Mouse (Mus musculus) hindbrain, embryonic 12.5 days (tissue): ENCODE results near the gene Mrs2. TPM values are rescaled to one million over a fixed set of nuclear protein-coding genes. Genes with fewer than 3 reads are reported as not detected.
A peak's percentile ranks its signal among the peaks of the same experiment; 100 is the strongest.

Source experiments
- ATAC-seq: fragments of 200-750 bp; cut with Nextera tagmentation; 2 replicates; pipeline ENCODE4 v1.8.0; 2017; ENCODE audit warnings: moderate TSS enrichment; ENCODE audit not compliant: low FRiP score
- H3K27ac ChIP-seq: fragments of 300-500 bp; sonication (generic); 2 replicates; pipeline ENCODE4 v1.5.1; 2016; ENCODE audit warnings: mild to moderate bottlenecking
- H3K27me3 ChIP-seq: fragments of 300-500 bp; sonication (generic); 2 replicates; pipeline ENCODE4 v1.6.1; 2016; ENCODE audit warnings: mild to moderate bottlenecking
- H3K36me3 ChIP-seq: fragments of 300-500 bp; sonication (generic); 2 replicates; pipeline ENCODE4 v1.6.1; 2016; ENCODE audit warnings: mild to moderate bottlenecking
- H3K4me1 ChIP-seq: fragments of 300-500 bp; sonication (generic); 2 replicates; pipeline ENCODE4 v1.6.1; 2016
- H3K4me2 ChIP-seq: fragments of 300-500 bp; sonication (generic); replicated peaks from 2 replicates; pipeline ENCODE4 v1.6.1; 2016; ENCODE audit warnings: mild to moderate bottlenecking
- H3K4me3 ChIP-seq: fragments of 300-500 bp; sonication (generic); 2 replicates; pipeline ENCODE4 v1.5.1; 2016; ENCODE audit warnings: mild to moderate bottlenecking
- H3K9ac ChIP-seq: fragments of 300-500 bp; sonication (generic); 2 replicates; pipeline ENCODE4 v1.6.1; 2016; ENCODE audit warnings: mild to moderate bottlenecking, moderate library complexity
- H3K9me3 ChIP-seq: fragments of 300-500 bp; sonication (generic); replicated peaks from 2 replicates; pipeline ENCODE4 v1.6.1; 2016; ENCODE audit warnings: mild to moderate bottlenecking
- WGBS: fragments of 180-500 bp; shearing (Covaris S2); methylation state at CpG from one replicate; pipeline ENCODE4 v1.1.7; 2016; 5-methylcytosine and 5-hydroxymethylcytosine counted together
- polyA plus RNA-seq: library from polyadenylated mRNA; unstranded; fragments of >200 nt; fragmentation: Nextera tagmentation; extraction: Ambion mirVana; gene quantifications from 2 replicates; pipeline ENCODE4 v1.2.1, GENCODE M21; 2016

Mrs2 gene
- polyA plus RNA-seq, 1 experiment from 2014 or later: 26.1 TPM

GRCm38 (mm10) chr13:25022386-25022785, 2.2 kb upstream of the Mrs2 start:
- H3K4me3 ChIP-seq: no peak overlapping the region
- no peaks in the 10 kb centered on the region for H3K9me3 ChIP-seq
- 73% methylated on average over 4 of the region's 4 CpGs for WGBS
- peaks cover 14% of the 10 kb centered on the region for H3K4me1 ChIP-seq
- H3K9ac ChIP-seq: no peak overlapping the region
- no peak overlapping the region for H3K4me2 ChIP-seq
- no peaks in the 10 kb centered on the region for H3K36me3 ChIP-seq
- ATAC-seq: no peak
- H3K27me3 ChIP-seq: no peaks in the 10 kb centered on the region
- no peak overlapping the region for H3K27ac ChIP-seq

DNA sequence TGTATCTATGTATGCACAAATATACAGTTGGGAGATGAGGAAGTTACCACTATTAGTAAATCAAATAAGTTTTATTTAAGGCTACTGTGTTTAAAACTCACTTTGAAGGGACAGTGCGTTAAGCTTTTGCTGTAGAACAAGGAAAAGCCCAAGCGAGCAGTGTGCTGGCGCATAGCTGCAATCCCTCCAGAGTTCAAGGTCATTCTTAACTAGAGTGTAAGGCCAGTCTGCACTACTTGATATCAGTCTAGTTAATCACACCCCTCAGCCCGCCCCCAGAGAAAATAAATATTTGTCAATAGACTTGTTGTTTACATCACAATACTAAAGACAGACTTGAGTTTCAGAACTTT, 337 bp upstream of the Mrs2 start:
- Histone ChIP-seq H3K27me3 (no peaks in the 10 kb centered on the region), H3K27ac (peak overlapping the region; percentile 89), H3K36me3 (no peaks in the 10 kb centered on the region), H3K4me2 (peak overlapping the region; percentile 73), H3K4me1 (peaks cover 14% of the 10 kb centered on the region), H3K9ac (peak overlapping the region; percentile 96), H3K9me3 (no peaks in the 10 kb centered on the region), H3K4me3 (peak overlapping the region; percentile 97)
- 54% methylated on average over 4 of the region's 4 CpGs for WGBS
- ATAC-seq: peak; percentile 54

DNA sequence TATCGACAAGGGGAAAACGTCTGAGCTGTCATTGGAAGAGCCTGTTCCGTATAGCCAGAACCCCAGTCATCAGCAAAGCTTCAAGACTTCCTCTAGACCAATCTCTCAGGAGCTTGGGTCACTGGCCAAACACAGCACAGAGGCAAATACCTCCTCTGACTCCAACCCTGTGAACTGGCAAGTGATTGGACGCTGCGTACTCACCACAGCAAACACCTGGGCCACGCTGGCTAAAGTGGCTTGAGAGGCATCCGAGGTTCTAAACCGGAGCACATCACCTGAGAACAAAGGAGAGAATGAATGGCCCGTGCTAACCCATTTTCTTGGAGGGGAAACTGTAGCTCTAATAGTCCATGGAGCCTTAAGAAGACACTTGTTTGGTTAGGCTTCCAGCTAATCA, 1.9 kb downstream of the Mrs2 start:
- WGBS: 92% methylated on average over 9 of the region's 9 CpGs

GRCm38 (mm10) chr13:25007115-25007514, 13.1 kb downstream of the Mrs2 start:
- H3K4me1 ChIP-seq: no peaks in the 10 kb centered on the region
- no peaks in the 10 kb centered on the region for H3K27me3 ChIP-seq
- 75% methylated on average over 8 of the region's 8 CpGs for WGBS
- H3K9me3 ChIP-seq: no peaks in the 10 kb centered on the region
- no peak overlapping the region for H3K27ac ChIP-seq
- H3K9ac ChIP-seq: no peak overlapping the region
- H3K4me3 ChIP-seq: no peak overlapping the region
- H3K36me3 ChIP-seq: peaks cover 27% of the 10 kb centered on the region
- H3K4me2 ChIP-seq: no peak overlapping the region
- no peak for ATAC-seq

More for the DNA sequence above, 1.9 kb downstream of the Mrs2 start:
- no peak for ATAC-seq
- no peaks in the 10 kb centered on the region for H3K27me3 ChIP-seq
- peaks cover 14% of the 10 kb centered on the region for H3K4me1 ChIP-seq
- H3K4me3 ChIP-seq: no peak overlapping the region
- no peaks in the 10 kb centered on the region for H3K9me3 ChIP-seq
- H3K4me2 ChIP-seq: peak overlapping the region; percentile 73; the same call in 1 of the 2 replicates
- no peak overlapping the region for H3K27ac ChIP-seq
- peak overlapping the region; percentile 43 for H3K9ac ChIP-seq
- no peaks in the 10 kb centered on the region for H3K36me3 ChIP-seq

DNA sequence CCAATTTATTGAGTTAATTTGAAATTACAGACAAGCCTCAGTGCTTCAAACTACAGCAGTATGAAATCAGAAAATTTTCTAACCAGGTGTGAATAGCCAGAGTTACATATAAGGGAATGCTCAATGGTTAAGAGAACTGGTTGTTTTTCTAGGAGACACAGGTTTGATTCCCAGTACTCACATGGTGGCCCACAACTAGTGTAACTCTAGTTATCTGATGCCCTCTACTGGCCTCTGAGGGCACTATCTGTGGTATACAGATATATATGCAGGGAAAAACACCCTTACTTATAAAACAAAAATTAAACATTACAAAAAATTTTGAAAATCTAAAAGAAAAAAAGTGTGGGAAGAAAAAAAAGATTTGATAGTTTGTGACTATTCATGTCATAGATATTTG, 17.2 kb downstream of the Mrs2 start:
- Histone ChIP-seq H3K27ac (no peak overlapping the region), H3K9ac (no peak overlapping the region), H3K9me3 (no peaks in the 10 kb centered on the region), H3K4me2 (no peak overlapping the region), H3K4me3 (no peak overlapping the region), H3K36me3 (peaks cover 61% of the 10 kb centered on the region), H3K4me1 (no peaks in the 10 kb centered on the region), H3K27me3 (no peaks in the 10 kb centered on the region)
- no peak for ATAC-seq

GRCm38 (mm10) chr13:24999538-24999937, 20.6 kb downstream of the Mrs2 start:
- H3K9me3 ChIP-seq: no peaks in the 10 kb centered on the region
- no peaks in the 10 kb centered on the region for H3K4me1 ChIP-seq
- WGBS: 94% methylated on average over 2 of the region's 2 CpGs
- H3K4me2 ChIP-seq: no peak overlapping the region
- no peak overlapping the region for H3K27ac ChIP-seq
- H3K36me3 ChIP-seq: peaks cover 80% of the 10 kb centered on the region
- no peaks in the 10 kb centered on the region for H3K27me3 ChIP-seq
- no peak overlapping the region for H3K9ac ChIP-seq
- no peak for ATAC-seq
- H3K4me3 ChIP-seq: no peak overlapping the region

DNA sequence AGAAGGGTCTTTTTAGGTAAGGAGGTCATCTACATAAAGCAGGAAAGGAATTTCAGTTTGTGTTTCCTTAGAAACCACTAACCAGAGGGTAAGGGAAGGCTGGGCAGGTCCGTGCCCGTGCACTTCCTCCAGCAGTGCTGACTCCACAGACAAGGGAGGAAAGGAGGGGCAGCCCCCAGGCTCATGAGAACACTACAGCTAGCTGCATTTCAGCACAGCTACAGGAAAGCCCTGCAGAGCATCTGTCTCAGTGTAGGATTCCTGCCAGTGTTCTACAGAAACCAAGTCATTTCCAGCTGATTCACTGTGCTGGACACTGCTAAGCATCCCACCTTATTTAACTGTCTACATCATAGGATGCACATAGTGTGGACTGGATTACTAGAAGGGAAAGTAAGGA, 27.0 kb downstream of the Mrs2 start:
- WGBS: 38% methylated on average over 2 of the region's 2 CpGs
- Histone ChIP-seq H3K4me3 (no peak overlapping the region), H3K4me2 (no peak overlapping the region), H3K9me3 (no peaks in the 10 kb centered on the region), H3K27ac (no peak overlapping the region), H3K27me3 (no peaks in the 10 kb centered on the region), H3K4me1 (no peaks in the 10 kb centered on the region), H3K9ac (no peak overlapping the region), H3K36me3 (peaks cover 77% of the 10 kb centered on the region)
- no peak for ATAC-seq

- Histone ChIP-seq H3K27me3 (no peaks in the 10 kb centered on the region), H3K9me3 (no peaks in the 10 kb centered on the region), H3K9ac (no peak overlapping the region), H3K4me2 (no peak overlapping the region), H3K27ac (no peak overlapping the region), H3K4me3 (no peak overlapping the region), H3K4me1 (no peaks in the 10 kb centered on the region), H3K36me3 (peaks cover 44% of the 10 kb centered on the region)
- ATAC-seq: no peak
- WGBS: 86% methylated on average over 6 of the region's 6 CpGs
Observed at GRCm38 (mm10) chr13:24989006-24989405, 31.2 kb downstream of the Mrs2 start.

DNA sequence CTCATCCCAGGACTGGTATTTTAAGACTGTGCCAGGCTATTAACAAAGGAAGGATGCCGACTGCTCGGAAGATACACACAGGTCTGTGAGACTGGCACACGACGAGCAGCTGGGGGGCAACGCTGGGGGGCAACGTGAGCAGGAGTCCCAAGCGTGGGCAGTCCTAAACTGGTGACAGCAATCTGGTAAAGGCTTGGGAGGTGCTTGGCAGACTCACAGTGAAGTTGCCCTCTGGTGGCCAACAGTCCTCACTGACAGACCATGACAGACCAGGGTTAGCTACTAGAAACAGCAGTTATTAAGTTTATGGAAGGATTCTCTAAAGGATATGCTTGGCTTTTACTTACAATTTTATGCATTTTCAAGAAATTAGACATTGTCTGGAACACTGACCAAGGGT, 31.8 kb downstream of the Mrs2 start:
- H3K27me3 ChIP-seq: no peaks in the 10 kb centered on the region
- peaks cover 38% of the 10 kb centered on the region for H3K36me3 ChIP-seq
- H3K4me3 ChIP-seq: no peak overlapping the region
- 43% methylated on average over 7 of the region's 7 CpGs for whole genome bisulfite sequencing
- H3K4me1 ChIP-seq: no peaks in the 10 kb centered on the region
- peak; percentile 68; the same call in 1 of the 2 replicates for ATAC-seq
- no peak overlapping the region for H3K27ac ChIP-seq
- no peaks in the 10 kb centered on the region for H3K9me3 ChIP-seq
- no peak overlapping the region for H3K4me2 ChIP-seq
- H3K9ac ChIP-seq: no peak overlapping the region

DNA sequence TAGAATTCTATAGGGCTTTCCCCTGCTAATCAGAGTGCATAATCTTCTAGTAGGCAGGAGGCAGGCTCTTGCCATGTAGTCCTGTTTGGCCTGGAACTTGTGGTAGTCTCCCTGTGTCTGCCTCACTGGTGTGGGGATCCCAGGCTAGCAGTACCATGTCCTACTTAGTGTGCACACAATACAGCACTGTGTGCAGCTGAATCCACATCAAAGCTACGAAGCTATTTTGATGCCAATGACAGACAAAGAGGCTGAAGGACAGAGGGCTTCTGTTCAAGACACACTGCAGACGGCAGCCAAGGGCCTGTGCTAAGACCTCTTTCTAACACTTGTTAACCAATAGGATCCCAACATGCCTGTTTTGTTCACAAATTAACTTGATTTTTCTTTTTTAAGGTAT, 34.7 kb downstream of the Mrs2 start:
- H3K9me3 ChIP-seq: no peaks in the 10 kb centered on the region
- H3K36me3 ChIP-seq: peaks cover 17% of the 10 kb centered on the region
- H3K4me3 ChIP-seq: no peak overlapping the region
- peak; percentile 59; the same call in 1 of the 2 replicates for ATAC-seq
- no peak overlapping the region for H3K9ac ChIP-seq
- whole genome bisulfite sequencing: 44% methylated on average over 2 of the region's 2 CpGs
- H3K4me2 ChIP-seq: no peak overlapping the region
- no peaks in the 10 kb centered on the region for H3K4me1 ChIP-seq
- no peak overlapping the region for H3K27ac ChIP-seq
- no peaks in the 10 kb centered on the region for H3K27me3 ChIP-seq

DNA sequence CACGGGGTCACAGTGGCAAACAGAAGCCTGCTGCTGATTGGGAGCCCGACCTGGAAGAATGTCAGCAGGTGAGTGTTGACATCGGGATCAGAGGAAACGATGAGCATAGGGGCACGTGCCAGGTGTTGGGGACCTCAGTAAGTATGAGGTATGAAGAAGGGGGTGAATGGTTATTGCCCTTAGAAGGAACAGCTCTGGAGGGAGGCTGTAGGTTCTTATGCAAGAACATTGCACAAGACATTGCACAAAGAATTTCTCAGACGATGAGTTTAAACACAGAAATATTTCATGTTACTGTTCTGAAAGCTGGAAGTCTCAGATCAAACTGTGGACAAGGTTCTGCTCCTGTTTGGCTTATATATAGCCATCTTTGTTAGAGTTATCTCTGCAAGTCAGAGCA, 39.1 kb downstream of the Mrs2 start:
- H3K9me3 ChIP-seq: no peaks in the 10 kb centered on the region
- H3K4me1 ChIP-seq: no peaks in the 10 kb centered on the region
- H3K4me3 ChIP-seq: no peak overlapping the region
- no peak for ATAC-seq
- 92% methylated on average over 6 of the region's 6 CpGs for WGBS
- no peak overlapping the region for H3K9ac ChIP-seq
- H3K4me2 ChIP-seq: no peak overlapping the region
- no peak overlapping the region for H3K27ac ChIP-seq
- H3K27me3 ChIP-seq: no peaks in the 10 kb centered on the region
- 0 out of 2 replicates have a peak, but pooled peaks cover 5% of the 10 kb centered on the region for H3K36me3 ChIP-seq

- ATAC-seq: no peak
- no peak overlapping the region for H3K27ac ChIP-seq
- H3K4me1 ChIP-seq: no peaks in the 10 kb centered on the region
- no peaks in the 10 kb centered on the region for H3K9me3 ChIP-seq
- WGBS: 85% methylated on average over 5 of the region's 5 CpGs
- no peak overlapping the region for H3K4me3 ChIP-seq
- no peaks in the 10 kb centered on the region for H3K27me3 ChIP-seq
- H3K4me2 ChIP-seq: no peak overlapping the region
- no peaks in the 10 kb centered on the region for H3K36me3 ChIP-seq
- no peak overlapping the region for H3K9ac ChIP-seq
Observed at GRCm38 (mm10) chr13:24977820-24978342, 42.3 kb downstream of the Mrs2 start.

GRCm38 (mm10) chr13:24976384-24976783, 43.8 kb downstream of the Mrs2 start:
- Histone ChIP-seq H3K9ac (no peak overlapping the region), H3K4me1 (no peaks in the 10 kb centered on the region), H3K9me3 (no peaks in the 10 kb centered on the region), H3K36me3 (no peaks in the 10 kb centered on the region), H3K27ac (no peak overlapping the region), H3K4me3 (no peak overlapping the region), H3K4me2 (no peak overlapping the region), H3K27me3 (no peaks in the 10 kb centered on the region)
- ATAC-seq: no peak
- WGBS: 69% methylated on average over 4 of the region's 4 CpGs
